Mouse (Mus musculus) ES-Bruce4 (cell line): ENCODE data around the gene Sfmbt1. TPM values are rescaled to one million over a fixed set of nuclear protein-coding genes. Genes with fewer than 3 reads are reported as not detected.

Experiments
- H3K27ac ChIP-seq: 2 replicates; pipeline ENCODE4 v1.5.1; 2012; ENCODE audit warnings: low read length, inconsistent platforms; ENCODE audit not compliant: insufficient read depth
- H3K27me3 ChIP-seq: 2 replicates; pipeline ENCODE4 v1.6.1; 2012; ENCODE audit warnings: mild to moderate bottlenecking, low read length, inconsistent platforms; ENCODE audit not compliant: control insufficient read depth, poor library complexity, insufficient read depth, severe bottlenecking
- H3K36me3 ChIP-seq: 2 replicates; pipeline ENCODE4 v1.6.1; 2012; ENCODE audit warnings: inconsistent platforms, mild to moderate bottlenecking, low read length, moderate library complexity; ENCODE audit not compliant: control insufficient read depth, poor library complexity, insufficient read depth, severe bottlenecking
- H3K4me1 ChIP-seq: one replicate; pipeline ENCODE4 v1.8.1; 2011; ENCODE audit warnings: low read length; ENCODE audit not compliant: control insufficient read depth, insufficient read depth
- H3K4me3 ChIP-seq: 2 replicates; pipeline ENCODE4 v1.5.1; 2011; ENCODE audit warnings: low read depth, mild to moderate bottlenecking, low read length
- H3K9ac ChIP-seq: 2 replicates; pipeline ENCODE4 v1.6.1; 2012; ENCODE audit warnings: low read depth, mild to moderate bottlenecking, inconsistent platforms; ENCODE audit not compliant: poor library complexity, severe bottlenecking
- H3K9me3 ChIP-seq: replicated peaks from 2 replicates; pipeline ENCODE4 v1.6.1; 2012; ENCODE audit warnings: mild to moderate bottlenecking, low read length, inconsistent platforms; ENCODE audit not compliant: control insufficient read depth, poor library complexity, insufficient read depth, severe bottlenecking
- CTCF ChIP-seq: IDR thresholded peaks from one replicate; pipeline ENCODE4 v1.8.1; 2011; ENCODE audit warnings: low read depth, low read length
- EP300 ChIP-seq: IDR thresholded peaks from 2 replicates; pipeline ENCODE4 v1.6.1; 2011; ENCODE audit warnings: low read depth, low read length; ENCODE audit not compliant: insufficient read depth
- POLR2A ChIP-seq: IDR thresholded peaks from one replicate; pipeline ENCODE4 v1.8.1; 2011; ENCODE audit warnings: low read length; ENCODE audit not compliant: insufficient read depth
- polyA plus RNA-seq: library from polyadenylated mRNA; stranded (reverse); fragments of >200 nt; gene quantifications from 2 replicates; pipeline ENCODE4 v1.2.4, GENCODE M21; 2011; ENCODE audit warnings: low read depth; ENCODE audit not compliant: missing spikeins, insufficient read depth, insufficient read length

Sfmbt1 gene
- polyA plus RNA-seq, 1 experiment = 12.0 TPM

GRCm38 (mm10) chr14:30721850-30722249 is 7.2 kb downstream of the Sfmbt1 start:
- peaks cover 1% of the 10 kb centered on the region; the same call in 1 of the 2 replicates for H3K27me3 ChIP-seq
- H3K9me3 ChIP-seq = no peaks in the 10 kb centered on the region
- TF ChIP-seq EP300 (no peak), POLR2A (no peak), CTCF (no peak)
- no peaks in the 10 kb centered on the region for H3K36me3 ChIP-seq
- no peak overlapping the region for H3K27ac ChIP-seq
- no peaks in the 10 kb centered on the region for H3K4me1 ChIP-seq
- H3K4me3 ChIP-seq = no peak overlapping the region
- no peak overlapping the region for H3K9ac ChIP-seq

- no peaks in the 10 kb centered on the region for H3K4me1 ChIP-seq
- H3K9ac ChIP-seq = no peak overlapping the region
- H3K36me3 ChIP-seq = no peaks in the 10 kb centered on the region
- peaks cover 1% of the 10 kb centered on the region; the same call in 1 of the 2 replicates for H3K27me3 ChIP-seq
- no peak for TF ChIP-seq CTCF
- no peak for TF ChIP-seq EP300
- no peak for TF ChIP-seq POLR2A
- no peak overlapping the region for H3K27ac ChIP-seq
- no peaks in the 10 kb centered on the region for H3K9me3 ChIP-seq
- no peak overlapping the region for H3K4me3 ChIP-seq
Measured at GRCm38 (mm10) chr14:30722406-30722805, 7.8 kb downstream of the Sfmbt1 start.

GRCm38 (mm10) chr14:30731896-30732295 is 17.2 kb downstream of the Sfmbt1 start:
- Histone ChIP-seq H3K27me3 (no peaks in the 10 kb centered on the region), H3K27ac (no peak overlapping the region), H3K9me3 (no peaks in the 10 kb centered on the region), H3K4me3 (no peak overlapping the region), H3K9ac (no peak overlapping the region), H3K4me1 (no peaks in the 10 kb centered on the region), H3K36me3 (no peaks in the 10 kb centered on the region)
- no peak for TF ChIP-seq CTCF
- no peak for TF ChIP-seq EP300
- no peak for TF ChIP-seq POLR2A

- no peak overlapping the region for H3K27ac ChIP-seq
- TF ChIP-seq POLR2A (no peak), EP300 (no peak)
- no peaks in the 10 kb centered on the region for H3K27me3 ChIP-seq
- no peaks in the 10 kb centered on the region for H3K36me3 ChIP-seq
- H3K9me3 ChIP-seq = no peaks in the 10 kb centered on the region
- no peaks in the 10 kb centered on the region for H3K4me1 ChIP-seq
- no peak overlapping the region for H3K9ac ChIP-seq
- no peak overlapping the region for H3K4me3 ChIP-seq
Measured at GRCm38 (mm10) chr14:30734665-30735064, 20.0 kb downstream of the Sfmbt1 start.

- Histone ChIP-seq H3K9me3 (no peaks in the 10 kb centered on the region), H3K4me1 (no peaks in the 10 kb centered on the region), H3K27ac (no peak overlapping the region), H3K36me3 (no peaks in the 10 kb centered on the region), H3K4me3 (no peak overlapping the region), H3K27me3 (no peaks in the 10 kb centered on the region), H3K9ac (no peak overlapping the region)
- TF ChIP-seq POLR2A = no peak
- no peak for TF ChIP-seq CTCF
- no peak for TF ChIP-seq EP300
Measured at GRCm38 (mm10) chr14:30735810-30736209, 21.2 kb downstream of the Sfmbt1 start.

- Histone ChIP-seq H3K27me3 (no peaks in the 10 kb centered on the region), H3K4me3 (no peak overlapping the region), H3K9ac (no peak overlapping the region), H3K36me3 (no peaks in the 10 kb centered on the region), H3K9me3 (no peaks in the 10 kb centered on the region), H3K4me1 (no peaks in the 10 kb centered on the region), H3K27ac (no peak overlapping the region)
- no peak for TF ChIP-seq CTCF
- no peak for TF ChIP-seq POLR2A
- TF ChIP-seq EP300 = no peak
Measured at GRCm38 (mm10) chr14:30736413-30736812, 21.8 kb downstream of the Sfmbt1 start.
